Mouse (Mus musculus) olfactory bulb, adult 2 months (tissue): ENCODE measurements around the gene Vwa7.

Experiments
- CTCF ChIP-seq: fragments of 200-500 bp; IDR thresholded peaks from 2 replicates; pipeline ENCODE4 v1.5.1; 2012; ENCODE audit warnings: low read depth, mild to moderate bottlenecking, low read length, moderate library complexity; ENCODE audit not compliant: insufficient read depth
- POLR2A ChIP-seq: fragments of 200-500 bp; IDR thresholded peaks from 2 replicates; pipeline ENCODE4 v1.6.1; 2012; ENCODE audit warnings: mild to moderate bottlenecking, low read depth, low read length, moderate library complexity; ENCODE audit not compliant: insufficient read depth

GRCm38 (mm10) chr17:35070556-35071229, 54.3 kb downstream of the Vwa7 start:
- TF ChIP-seq CTCF (no peak), POLR2A (no peak)
